Mouse (Mus musculus) CD4-positive, CD25-positive, alpha-beta regulatory T cell, adult 9 weeks (primary cell): Measurements from ENCODE around the gene Rpusd2. TPM values are rescaled to one million over a fixed set of nuclear protein-coding genes. Genes with fewer than 3 reads are reported as not detected.

Experiments
- polyA plus RNA-seq: library from polyadenylated mRNA; unstranded; fragments of 100-300 nt; shearing (Covaris generic); gene quantifications from one replicate; pipeline ENCODE4 v1.2.1, GENCODE M21; 2017

Gene Rpusd2
- 2.5 TPM for polyA plus RNA-seq

DNA sequence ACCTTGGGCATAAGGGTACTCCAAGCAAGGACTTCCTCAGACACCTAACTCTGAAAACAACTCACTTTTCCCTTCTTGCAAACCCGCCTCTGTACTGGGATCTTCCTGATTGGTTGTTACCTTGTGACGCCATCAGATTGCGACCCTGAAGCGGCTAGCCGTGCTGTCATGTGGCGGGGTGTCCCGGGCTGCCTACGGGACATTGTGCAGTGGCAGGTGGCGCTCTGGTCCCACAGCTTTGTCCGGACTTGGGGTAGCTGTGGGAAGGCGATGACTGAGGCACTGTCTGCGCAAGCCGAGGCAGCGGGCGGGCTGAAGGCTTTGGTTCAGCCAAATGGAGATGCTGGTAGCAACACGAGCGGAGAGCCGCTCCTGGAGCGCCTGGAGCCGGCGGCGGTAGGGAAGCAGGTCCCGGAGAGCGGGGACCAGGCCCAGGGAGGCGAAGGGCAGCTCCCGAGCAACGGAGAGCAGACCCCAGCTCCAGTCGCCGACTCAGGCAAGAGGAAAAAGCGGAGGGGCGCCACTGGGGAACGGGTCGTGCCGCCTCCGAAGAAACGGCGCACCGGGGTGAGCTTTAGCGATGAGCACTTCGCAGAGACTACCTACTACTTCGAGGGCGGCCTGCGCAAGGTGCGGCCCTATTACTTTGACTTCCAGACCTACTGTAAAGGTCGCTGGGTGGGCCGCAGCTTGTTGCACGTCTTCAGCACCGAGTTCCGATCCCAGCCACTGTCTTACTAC, at the start of gene Rpusd2:
Rpusd2 (plus strand) TSS at position 135 of the 741 bp plus-strand sequence.

DNA sequence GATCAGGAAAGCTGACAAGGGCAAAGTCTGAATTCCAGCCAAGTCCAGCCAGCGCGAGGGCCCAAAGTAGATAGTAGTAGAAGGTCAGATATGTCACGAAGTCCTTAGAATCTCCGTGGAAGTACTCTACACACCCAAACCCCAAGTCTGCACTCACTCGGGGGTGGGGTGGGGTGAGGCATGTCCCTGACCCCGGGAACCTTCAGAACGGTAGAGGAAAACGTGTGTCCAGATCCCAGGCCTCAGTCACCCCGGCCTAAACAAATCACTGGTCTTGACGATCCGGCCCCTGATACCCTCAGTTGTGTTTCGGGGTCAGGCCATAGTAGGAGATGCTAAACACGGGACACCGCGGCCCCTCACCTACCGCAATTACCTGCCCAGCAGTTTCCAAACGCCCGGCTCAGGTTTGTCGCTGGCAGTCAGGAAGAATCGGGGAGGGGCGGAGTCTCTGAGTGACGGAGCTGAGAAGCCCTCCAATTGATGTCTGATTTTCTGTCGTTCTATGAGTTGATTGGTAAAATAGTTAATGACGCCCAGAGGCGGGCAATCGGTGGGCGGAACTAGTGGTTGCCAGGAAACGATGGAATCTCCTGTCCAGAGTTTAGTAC, 5.5 kb upstream of the Rpusd2 start, which contains the start of gene Ccdc32:
Ccdc32 (minus strand) TSS at position 453 of the 611 bp plus-strand sequence.

DNA sequence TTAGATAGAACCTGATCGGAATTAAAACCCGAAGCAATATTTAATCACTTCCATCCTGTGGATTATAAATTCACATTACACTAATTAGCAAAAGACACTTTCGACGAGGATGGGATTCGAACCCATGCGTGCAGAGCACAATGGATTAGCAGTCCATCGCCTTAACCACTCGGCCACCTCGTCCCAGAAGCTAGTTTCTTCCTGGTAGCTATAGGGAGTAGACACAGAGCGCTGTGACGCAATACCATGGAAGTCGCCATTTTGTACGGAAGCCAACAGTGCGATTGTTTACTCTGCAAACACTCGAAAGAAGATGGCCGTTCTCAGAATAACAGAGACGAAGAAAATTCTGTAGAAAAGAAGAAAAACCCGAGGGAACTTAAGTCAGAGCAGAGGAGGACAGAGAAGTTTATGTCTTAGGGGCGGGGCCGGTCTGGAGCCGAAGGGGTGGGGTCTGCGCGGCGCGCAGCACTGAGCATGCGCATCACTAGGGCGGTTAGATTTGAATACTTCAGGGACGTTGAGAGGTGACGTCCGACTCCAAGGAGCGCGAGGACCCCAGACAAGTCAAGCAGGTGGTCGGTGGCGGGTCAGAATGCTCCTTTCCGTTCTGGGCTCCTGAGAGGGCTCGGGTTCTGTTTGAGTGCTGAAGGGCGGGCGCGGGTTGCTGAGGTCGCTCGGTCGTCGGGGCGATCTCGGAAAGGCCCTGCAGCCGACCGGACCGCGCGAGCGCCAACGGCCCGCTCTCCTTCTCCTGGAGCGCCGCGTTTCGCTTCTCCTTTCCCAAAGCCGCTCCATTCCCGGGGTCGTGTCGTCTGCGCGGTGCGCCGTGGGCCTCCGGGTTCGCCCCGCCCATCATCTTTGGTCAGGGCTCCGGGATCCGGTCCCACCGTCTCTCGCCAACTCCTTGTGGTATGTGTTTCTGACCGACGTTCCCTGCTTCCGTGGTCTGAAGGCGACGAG, 12.3 kb downstream of the Rpusd2 start, which contains the start of gene Knl1:
Knl1 (plus strand) TSS at position 471 of the 963 bp plus-strand sequence.

Other genes with a start within 250 kb of the Rpusd2 start
- gene Knstrn, start 220.8 kb upstream of the Rpusd2 start, polyA plus RNA-seq = 10.4 TPM
- 94.6 TPM for gene Ivd, start 172.8 kb upstream of the Rpusd2 start, polyA plus RNA-seq
- 1.3 TPM for gene Bahd1, start 134.4 kb upstream of the Rpusd2 start, polyA plus RNA-seq
- 3.0 TPM for gene Chst14, start 108.3 kb upstream of the Rpusd2 start, polyA plus RNA-seq
- 27.4 TPM for gene Ccdc32, start 5.4 kb upstream of the Rpusd2 start, polyA plus RNA-seq
- gene Knl1, start 12.3 kb downstream of the Rpusd2 start, polyA plus RNA-seq = 2.3 TPM
- gene Rad51, start 78.0 kb downstream of the Rpusd2 start, polyA plus RNA-seq = 6.8 TPM
- gene Rmdn3, start 122.2 kb downstream of the Rpusd2 start, polyA plus RNA-seq = 30.7 TPM
- gene Gchfr, start 133.0 kb downstream of the Rpusd2 start, polyA plus RNA-seq = not detected
- gene Gm14137, start 139.7 kb downstream of the Rpusd2 start, polyA plus RNA-seq = 1.1 TPM
- gene Zfyve19, start 173.8 kb downstream of the Rpusd2 start, polyA plus RNA-seq = 57.0 TPM
- 24.1 TPM for gene Dnajc17, start 174.0 kb downstream of the Rpusd2 start, polyA plus RNA-seq
- gene Ppp1r14d, start 195.1 kb downstream of the Rpusd2 start, polyA plus RNA-seq = not detected
- not detected for gene Spint1, start 202.6 kb downstream of the Rpusd2 start, polyA plus RNA-seq
- 0.21 TPM for gene Rhov, start 236.5 kb downstream of the Rpusd2 start, polyA plus RNA-seq